Mouse (Mus musculus): ENCODE results near the gene Fbxo39. TPM values are rescaled to one million over a fixed set of nuclear protein-coding genes. Genes with fewer than 3 reads are reported as not detected.
"Not testable (repeated sequence)": the region's sequence is repeated elsewhere in the genome, so short reads cannot be mapped to it uniquely, and the experiment has no call there.

Fbxo39 gene
- polyA plus RNA-seq, 1 experiment = 112 TPM

GRCm38 (mm10) chr11:72338437-72338871 is 24.2 kb downstream of the Fbxo39 start:
- H3K36me3 ChIP-seq (ENCODE audit: control insufficient read depth, insufficient read depth, low read length) = no peaks in the 10 kb centered on the region
- H3K27ac ChIP-seq (ENCODE audit: control insufficient read depth, insufficient read depth, low read depth, low read length) = no peak overlapping the region
- H3K4me1 ChIP-seq (ENCODE audit: control insufficient read depth, insufficient read depth, low read length) = no peaks in the 10 kb centered on the region; the same call in 1 of the 2 replicates
- no peak for TF ChIP-seq POLR2A (IDR thresholded peaks at IDR 0.05; ENCODE audit: control insufficient read depth, low read depth, low read length)
- TF ChIP-seq CTCF (IDR thresholded peaks at IDR 0.05; ENCODE audit: control insufficient read depth, insufficient read depth, insufficient replicate concordance, low read depth, low read length) = no peak
- no peak overlapping the region for H3K4me3 ChIP-seq (ENCODE audit: control insufficient read depth, low read depth, low read length)
- H3K27me3 ChIP-seq (ENCODE audit: control insufficient read depth, insufficient read depth, low read length) = no peaks in the 10 kb centered on the region

GRCm38 (mm10) chr11:72339716-72340115 is 25.5 kb downstream of the Fbxo39 start:
- H3K4me3 ChIP-seq (ENCODE audit: control insufficient read depth, low read depth, low read length) = no peak overlapping the region
- H3K27me3 ChIP-seq (ENCODE audit: control insufficient read depth, insufficient read depth, low read length) = no peaks in the 10 kb centered on the region
- H3K27ac ChIP-seq (ENCODE audit: control insufficient read depth, insufficient read depth, low read depth, low read length) = no peak overlapping the region
- no peaks in the 10 kb centered on the region for H3K36me3 ChIP-seq (ENCODE audit: control insufficient read depth, insufficient read depth, low read length)
- no peaks in the 10 kb centered on the region; the same call in 1 of the 2 replicates for H3K4me1 ChIP-seq (ENCODE audit: control insufficient read depth, insufficient read depth, low read length)
- no peak for TF ChIP-seq CTCF (IDR thresholded peaks at IDR 0.05; ENCODE audit: control insufficient read depth, insufficient read depth, insufficient replicate concordance, low read depth, low read length)
- TF ChIP-seq POLR2A (IDR thresholded peaks at IDR 0.05; ENCODE audit: control insufficient read depth, low read depth, low read length) = no peak

GRCm38 (mm10) chr11:72342549-72343237 is 28.4 kb downstream of the Fbxo39 start:
- Histone ChIP-seq H3K27me3 (ENCODE audit: control insufficient read depth, insufficient read depth, low read length) (no peaks in the 10 kb centered on the region), H3K4me3 (ENCODE audit: control insufficient read depth, low read depth, low read length) (no peak overlapping the region), H3K4me1 (ENCODE audit: control insufficient read depth, insufficient read depth, low read length) (no peaks in the 10 kb centered on the region), H3K36me3 (ENCODE audit: control insufficient read depth, insufficient read depth, low read length) (no peaks in the 10 kb centered on the region), H3K27ac (ENCODE audit: control insufficient read depth, insufficient read depth, low read depth, low read length) (no peak overlapping the region)
- TF ChIP-seq CTCF (IDR thresholded peaks at IDR 0.05; ENCODE audit: control insufficient read depth, insufficient read depth, insufficient replicate concordance, low read depth, low read length) (peak; percentile 51; the same call in 1 of the 2 replicates), POLR2A (IDR thresholded peaks at IDR 0.05; ENCODE audit: control insufficient read depth, low read depth, low read length) (no peak)

GRCm38 (mm10) chr11:72343238-72343625 is 29.0 kb downstream of the Fbxo39 start:
- H3K27me3 ChIP-seq (ENCODE audit: control insufficient read depth, insufficient read depth, low read length); H3K36me3 ChIP-seq (ENCODE audit: control insufficient read depth, insufficient read depth, low read length); H3K27ac ChIP-seq (ENCODE audit: control insufficient read depth, insufficient read depth, low read depth, low read length); H3K4me1 ChIP-seq (ENCODE audit: control insufficient read depth, insufficient read depth, low read length); H3K4me3 ChIP-seq (ENCODE audit: control insufficient read depth, low read depth, low read length): not testable (repeated sequence)

DNA sequence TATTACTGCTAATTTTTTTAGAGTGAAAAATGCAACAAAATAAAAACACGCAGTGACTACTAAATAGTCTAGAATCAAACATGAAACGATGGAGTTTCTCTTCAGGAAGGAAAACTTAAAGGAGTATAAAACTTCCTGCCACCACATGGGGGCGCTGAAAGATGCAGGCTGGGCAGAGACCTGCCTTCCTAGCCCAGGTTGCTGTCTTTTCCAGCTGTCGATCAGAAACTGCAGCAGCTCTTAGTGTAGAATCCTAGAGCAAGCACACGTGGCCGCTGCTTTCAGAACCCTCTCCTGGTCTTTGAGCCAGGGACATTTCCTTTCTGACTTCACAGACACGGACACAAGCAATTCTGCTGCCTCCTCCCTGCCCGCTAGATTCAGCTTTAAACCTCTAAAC is 29.7 kb downstream of the Fbxo39 start:
- TF ChIP-seq POLR2A (IDR thresholded peaks at IDR 0.05; ENCODE audit: control insufficient read depth, low read depth, low read length) (no peak), CTCF (IDR thresholded peaks at IDR 0.05; ENCODE audit: control insufficient read depth, insufficient read depth, insufficient replicate concordance, low read depth, low read length) (peak; percentile 37; the same call in 1 of the 2 replicates)
- Histone ChIP-seq H3K36me3 (ENCODE audit: control insufficient read depth, insufficient read depth, low read length) (no peaks in the 10 kb centered on the region), H3K4me3 (ENCODE audit: control insufficient read depth, low read depth, low read length) (no peak overlapping the region), H3K4me1 (ENCODE audit: control insufficient read depth, insufficient read depth, low read length) (no peaks in the 10 kb centered on the region), H3K27ac (ENCODE audit: control insufficient read depth, insufficient read depth, low read depth, low read length) (no peak overlapping the region), H3K27me3 (ENCODE audit: control insufficient read depth, insufficient read depth, low read length) (no peaks in the 10 kb centered on the region)

- no peaks in the 10 kb centered on the region for H3K36me3 ChIP-seq (ENCODE audit: control insufficient read depth, insufficient read depth, low read length)
- H3K27me3 ChIP-seq (ENCODE audit: control insufficient read depth, insufficient read depth, low read length) = no peaks in the 10 kb centered on the region
- no peaks in the 10 kb centered on the region for H3K4me1 ChIP-seq (ENCODE audit: control insufficient read depth, insufficient read depth, low read length)
- no peak overlapping the region for H3K27ac ChIP-seq (ENCODE audit: control insufficient read depth, insufficient read depth, low read depth, low read length)
- H3K4me3 ChIP-seq (ENCODE audit: control insufficient read depth, low read depth, low read length) = no peak overlapping the region
- TF ChIP-seq CTCF (IDR thresholded peaks at IDR 0.05; ENCODE audit: control insufficient read depth, insufficient read depth, insufficient replicate concordance, low read depth, low read length) (no peak), POLR2A (IDR thresholded peaks at IDR 0.05; ENCODE audit: control insufficient read depth, low read depth, low read length) (no peak)
These were observed 30.2 kb downstream of the Fbxo39 start for GRCm38 (mm10) chr11:72344486-72344885.

GRCm38 (mm10) chr11:72348563-72348962 is 34.3 kb downstream of the Fbxo39 start:
- Histone ChIP-seq H3K27me3 (ENCODE audit: control insufficient read depth, insufficient read depth, low read length) (no peaks in the 10 kb centered on the region), H3K36me3 (ENCODE audit: control insufficient read depth, insufficient read depth, low read length) (no peaks in the 10 kb centered on the region), H3K4me3 (ENCODE audit: control insufficient read depth, low read depth, low read length) (no peak overlapping the region), H3K27ac (ENCODE audit: control insufficient read depth, insufficient read depth, low read depth, low read length) (no peak overlapping the region), H3K4me1 (ENCODE audit: control insufficient read depth, insufficient read depth, low read length) (no peaks in the 10 kb centered on the region)
- TF ChIP-seq POLR2A (IDR thresholded peaks at IDR 0.05; ENCODE audit: control insufficient read depth, low read depth, low read length) = no peak
- no peak for TF ChIP-seq CTCF (IDR thresholded peaks at IDR 0.05; ENCODE audit: control insufficient read depth, insufficient read depth, insufficient replicate concordance, low read depth, low read length)
